Mouse (Mus musculus) small intestine, adult 2 months (tissue): ENCODE measurements around the gene Gdf10. TPM values are rescaled to one million over a fixed set of nuclear protein-coding genes. Genes with fewer than 3 reads are reported as not detected.

ENCODE experiments used
- H3K27ac ChIP-seq: fragments of 200-500 bp; 2 replicates; pipeline ENCODE4 v1.5.1; 2012; ENCODE audit warnings: low read depth, low read length, control low read depth, inconsistent platforms; ENCODE audit not compliant: insufficient read depth
- H3K27me3 ChIP-seq: fragments of 200-500 bp; 2 replicates; pipeline ENCODE4 v1.6.1; 2012; ENCODE audit warnings: mild to moderate bottlenecking, moderate library complexity, low read length, inconsistent platforms; ENCODE audit not compliant: control insufficient read depth, insufficient read depth
- H3K36me3 ChIP-seq: fragments of 200-500 bp; 2 replicates; pipeline ENCODE4 v1.6.1; 2012; ENCODE audit warnings: mild to moderate bottlenecking, low read length, control low read depth, inconsistent platforms; ENCODE audit not compliant: control insufficient read depth, insufficient read depth
- H3K4me1 ChIP-seq: fragments of 200-500 bp; 2 replicates; pipeline ENCODE4 v1.6.1; 2012; ENCODE audit warnings: low read length, inconsistent platforms, mixed read lengths; ENCODE audit not compliant: control insufficient read depth, insufficient read depth, insufficient read length
- H3K4me3 ChIP-seq: fragments of 200-500 bp; 2 replicates; pipeline ENCODE4 v1.5.1; 2012; ENCODE audit warnings: low read depth, mild to moderate bottlenecking, control low read depth, inconsistent platforms, low read length, moderate library complexity
- CTCF ChIP-seq: fragments of 200-500 bp; IDR thresholded peaks from 2 replicates; pipeline ENCODE4 v1.5.1; 2012; ENCODE audit warnings: low read depth, mild to moderate bottlenecking, control low read depth, inconsistent platforms, low read length, moderate library complexity, mixed read lengths; ENCODE audit not compliant: insufficient replicate concordance, insufficient read length; ENCODE audit errors: extremely low read depth
- POLR2A ChIP-seq: fragments of 200-500 bp; IDR thresholded peaks from 2 replicates; pipeline ENCODE4 v1.6.1; 2012; ENCODE audit warnings: low read depth, mild to moderate bottlenecking, control low read depth, inconsistent platforms, low read length, moderate library complexity
- WGBS: fragments of 180-500 bp; shearing (Covaris S2); methylation state at CpG from one replicate; pipeline ENCODE4 v1.1.7; 2018; 5-methylcytosine and 5-hydroxymethylcytosine counted together
- polyA plus RNA-seq: library from polyadenylated mRNA; depleted of rRNA; stranded (reverse); fragments of >200 nt; gene quantifications from 2 replicates; pipeline ENCODE4 v1.2.3, GENCODE M21; 2012

Gene Gdf10
- polyA plus RNA-seq, 1 experiment = 1.2 TPM

- no peaks in the 10 kb centered on the region for H3K36me3 ChIP-seq
- no peaks in the 10 kb centered on the region for H3K4me1 ChIP-seq
- H3K4me3 ChIP-seq = no peak overlapping the region
- H3K27me3 ChIP-seq = no peaks in the 10 kb centered on the region
- WGBS = 32% methylated on average over 9 of the region's 9 CpGs
- TF ChIP-seq POLR2A = no peak
- TF ChIP-seq CTCF = peak; percentile 41; the same call in 1 of the 2 replicates
- no peak overlapping the region for H3K27ac ChIP-seq
These were observed 15.7 kb downstream of the Gdf10 start for GRCm38 (mm10) chr14:33939117-33939516.

DNA sequence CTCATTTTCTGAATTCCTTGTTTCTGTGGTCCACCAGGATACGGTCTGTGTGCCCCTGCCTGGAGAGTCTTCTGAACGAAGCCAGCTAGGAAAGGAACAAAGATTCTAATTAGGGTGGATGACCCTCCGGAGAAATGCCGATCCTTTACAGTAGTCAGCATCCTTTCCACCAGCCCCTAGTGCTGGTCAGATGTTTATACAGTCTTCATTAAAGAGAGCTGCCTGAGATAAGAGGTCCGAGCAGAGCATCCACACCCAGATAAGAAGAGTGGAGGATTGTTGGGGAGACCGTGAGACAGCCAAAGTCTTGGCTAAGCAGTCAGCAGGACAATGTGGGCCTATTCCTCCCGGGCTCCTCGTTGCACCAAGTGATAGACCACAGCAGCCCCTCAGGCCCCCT is 17.4 kb downstream of the Gdf10 start, which contains the start of gene Gdf2:
Gdf2 (plus strand) TSS at position 301 of the 400 bp plus-strand sequence.
- no peak within 1 kb of the TSS for H3K27ac ChIP-seq
- no peaks in the 10 kb centered on the region for H3K4me1 ChIP-seq
- no peaks in the 10 kb centered on the region for H3K27me3 ChIP-seq
- no peaks in the 10 kb centered on the region for H3K36me3 ChIP-seq
- TF ChIP-seq POLR2A = no peak
- no peak for TF ChIP-seq CTCF
- H3K4me3 ChIP-seq = no peak within 1 kb of the TSS
- WGBS = 39% methylated on average over 8 of the region's 8 CpGs

- TF ChIP-seq CTCF = no peak
- TF ChIP-seq POLR2A = no peak
- Histone ChIP-seq H3K27me3 (no peaks in the 10 kb centered on the region), H3K36me3 (no peaks in the 10 kb centered on the region), H3K4me1 (no peaks in the 10 kb centered on the region), H3K27ac (no peak overlapping the region), H3K4me3 (no peak overlapping the region)
- WGBS = 64% methylated on average over 5 of the region's 5 CpGs
These were observed 18.8 kb downstream of the Gdf10 start for GRCm38 (mm10) chr14:33942222-33942621.

GRCm38 (mm10) chr14:33946125-33946524 is 22.7 kb downstream of the Gdf10 start:
- Histone ChIP-seq H3K4me1 (no peaks in the 10 kb centered on the region), H3K4me3 (no peak overlapping the region), H3K36me3 (no peaks in the 10 kb centered on the region), H3K27me3 (no peaks in the 10 kb centered on the region), H3K27ac (no peak overlapping the region)
- 51% methylated on average over 6 of the region's 6 CpGs for WGBS
- TF ChIP-seq POLR2A (no peak), CTCF (no peak)

- H3K27me3 ChIP-seq = no peaks in the 10 kb centered on the region
- no peak overlapping the region for H3K27ac ChIP-seq
- TF ChIP-seq CTCF = no peak
- TF ChIP-seq POLR2A = no peak
- WGBS = 37% methylated on average over 6 of the region's 6 CpGs
- no peaks in the 10 kb centered on the region for H3K36me3 ChIP-seq
- H3K4me1 ChIP-seq = no peaks in the 10 kb centered on the region
- no peak overlapping the region for H3K4me3 ChIP-seq
These were observed 29.0 kb downstream of the Gdf10 start for GRCm38 (mm10) chr14:33952233-33952981.

GRCm38 (mm10) chr14:33953761-33954160 is 30.4 kb downstream of the Gdf10 start, which contains the start of gene Rbp3:
Gene Rbp3 (plus strand): TSS chr14:33954003.
- Histone ChIP-seq H3K4me1 (no peaks in the 10 kb centered on the region), H3K27me3 (no peaks in the 10 kb centered on the region), H3K36me3 (no peaks in the 10 kb centered on the region), H3K4me3 (no peak within 1 kb of the TSS), H3K27ac (no peak within 1 kb of the TSS)
- 82% methylated on average over 5 of the region's 5 CpGs for WGBS
- TF ChIP-seq POLR2A (no peak), CTCF (no peak)

DNA sequence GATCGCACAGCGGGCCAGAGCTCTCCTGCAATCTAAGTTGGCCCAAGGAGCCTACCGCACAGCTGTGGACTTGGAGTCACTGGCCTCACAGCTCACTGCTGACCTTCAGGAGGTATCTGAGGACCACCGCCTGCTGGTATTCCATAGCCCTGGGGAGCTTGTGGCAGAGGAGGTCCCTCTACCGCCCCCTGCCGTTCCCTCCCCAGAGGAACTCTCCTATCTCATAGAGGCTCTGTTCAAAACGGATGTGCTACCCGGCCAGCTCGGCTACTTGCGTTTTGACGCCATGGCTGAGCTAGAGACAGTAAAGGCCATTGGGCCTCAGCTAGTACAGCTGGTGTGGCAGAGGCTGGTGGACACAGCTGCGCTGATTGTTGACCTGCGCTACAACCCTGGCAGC is 32.7 kb downstream of the Gdf10 start:
- Histone ChIP-seq H3K27me3 (no peaks in the 10 kb centered on the region), H3K27ac (no peak overlapping the region), H3K4me3 (no peak overlapping the region), H3K4me1 (no peaks in the 10 kb centered on the region), H3K36me3 (no peaks in the 10 kb centered on the region)
- WGBS = 66% methylated on average over 13 of the region's 13 CpGs
- no peak for TF ChIP-seq POLR2A
- TF ChIP-seq CTCF = no peak
